Mouse (Mus musculus) large intestine, adult 2 months (tissue): ENCODE measurements around the gene Gatad2b. TPM values are rescaled to one million over a fixed set of nuclear protein-coding genes. Genes with fewer than 3 reads are reported as not detected.
"Not testable (repeated sequence)": the region's sequence is repeated elsewhere in the genome, so short reads cannot be mapped to it uniquely, and the experiment has no call there.

Experiments used
- DNase-seq: peaks from one replicate; pipeline ENCODE4 v3.0.0-alpha.2; 2012; ENCODE audit warnings: low read depth, low spot score
- WGBS: fragments of 180-500 bp; shearing (Covaris S2); methylation state at CpG from one replicate; pipeline ENCODE4 v1.1.7; 2018; 5-methylcytosine and 5-hydroxymethylcytosine counted together
- polyA plus RNA-seq: library from polyadenylated mRNA; depleted of rRNA; stranded (reverse); fragments of >200 nt; gene quantifications from 2 replicates; pipeline ENCODE4 v1.2.3, GENCODE M21; 2012

The Gatad2b gene
- polyA plus RNA-seq, 1 experiment = 7.7 TPM

GRCm38 (mm10) chr3:90293352-90294063, 530 bp downstream of the Gatad2b start:
- WGBS = under 1% methylated on average over 35 of the region's 68 CpGs
- no peak for DNase-seq

- 5% methylated on average over 11 of the region's 11 CpGs for WGBS
Observed at GRCm38 (mm10) chr3:90294064-90294440, 1.1 kb downstream of the Gatad2b start.

GRCm38 (mm10) chr3:90294651-90295050, 1.7 kb downstream of the Gatad2b start:
- 67% methylated on average over 2 of the region's 2 CpGs for WGBS

More at GRCm38 (mm10) chr3:90294064-90294440, 1.1 kb downstream of the Gatad2b start:
- no peak for DNase-seq

DNA sequence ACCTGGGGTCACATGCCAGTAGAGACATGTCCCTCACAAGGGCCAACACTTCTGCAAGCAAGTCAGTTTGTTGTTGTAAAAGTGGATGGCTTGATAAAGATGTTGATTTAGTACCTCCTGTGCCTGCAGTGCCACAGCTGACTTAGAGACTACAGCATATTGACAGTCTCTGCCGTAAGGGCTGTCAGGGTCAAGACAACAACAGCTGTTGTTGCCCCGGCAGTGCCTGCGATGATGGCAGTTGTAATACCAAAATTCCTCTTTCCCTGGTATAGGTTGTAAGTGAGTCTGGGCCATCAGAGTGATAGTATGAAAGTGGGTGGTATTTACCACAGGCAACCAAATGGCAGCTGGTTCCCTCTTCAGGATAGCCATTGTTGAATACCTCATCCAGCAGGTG, 12.8 kb downstream of the Gatad2b start:
- no peak for DNase-seq
- 55% methylated on average over 3 of the region's 3 CpGs for WGBS

More at GRCm38 (mm10) chr3:90294651-90295050, 1.7 kb downstream of the Gatad2b start:
- DNase-seq = no peak

DNA sequence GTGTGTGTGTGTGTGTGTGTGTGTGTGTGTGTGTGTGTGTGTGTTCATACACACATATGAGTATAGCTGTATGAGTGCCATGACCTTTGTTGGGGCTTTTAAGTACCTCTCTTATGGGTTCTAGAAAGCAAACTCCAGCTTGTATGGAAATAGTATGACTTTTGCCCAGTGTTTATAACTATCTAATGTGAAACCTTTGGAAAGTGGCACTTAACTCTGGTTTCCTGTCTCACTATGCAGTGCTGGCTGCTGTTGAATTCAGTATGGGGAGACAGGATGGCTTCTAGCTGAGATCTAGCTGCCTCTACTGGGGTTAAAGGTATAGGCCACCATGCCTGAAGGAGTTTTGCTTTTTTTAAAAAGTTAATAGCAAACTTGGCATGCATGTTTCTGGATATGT, 16.6 kb downstream of the Gatad2b start:
- no peak for DNase-seq

DNA sequence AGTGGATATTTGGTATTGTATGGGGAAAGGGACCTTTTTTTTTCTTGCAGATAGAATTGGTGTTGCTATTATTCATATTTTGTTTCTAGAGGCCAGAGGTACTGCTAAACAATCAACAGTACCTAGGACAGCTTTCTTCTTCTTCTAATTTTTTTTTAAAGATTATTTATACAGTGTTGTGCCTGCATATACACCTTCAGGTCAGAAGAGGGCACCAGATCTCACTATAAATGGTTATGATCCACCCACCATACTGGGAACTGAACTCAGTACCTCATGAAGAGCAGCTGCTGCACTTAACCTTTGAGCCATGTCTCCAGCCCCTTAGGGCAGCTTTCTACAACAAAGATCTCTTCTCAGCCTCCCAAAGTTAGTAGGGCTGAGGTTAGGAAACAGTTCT, 20.4 kb downstream of the Gatad2b start:
- DNase-seq = no peak

DNA sequence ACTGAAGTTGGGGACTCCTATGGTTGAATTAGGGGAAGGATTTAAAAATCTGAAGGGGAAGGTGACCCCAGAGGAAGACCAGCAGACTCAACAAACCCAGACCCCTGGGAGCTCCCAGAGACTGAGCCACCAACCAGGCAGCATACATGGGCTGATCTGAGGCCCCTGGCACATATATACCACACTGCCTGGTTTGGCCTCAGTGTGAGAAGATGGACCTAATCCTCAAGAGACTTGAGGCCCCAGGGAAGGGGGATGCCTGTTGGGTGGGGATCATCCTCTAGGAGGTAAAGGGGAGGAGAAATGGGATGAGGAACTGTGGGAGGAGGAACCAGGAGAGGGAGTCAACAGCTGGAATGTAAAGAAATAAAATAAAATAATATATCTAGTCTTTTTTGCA, 21.3 kb downstream of the Gatad2b start:
- DNase-seq = no peak

GRCm38 (mm10) chr3:90322289-90322688, 29.3 kb downstream of the Gatad2b start:
- DNase-seq = no peak
- WGBS = 23% methylated on average over 6 of the region's 6 CpGs

DNA sequence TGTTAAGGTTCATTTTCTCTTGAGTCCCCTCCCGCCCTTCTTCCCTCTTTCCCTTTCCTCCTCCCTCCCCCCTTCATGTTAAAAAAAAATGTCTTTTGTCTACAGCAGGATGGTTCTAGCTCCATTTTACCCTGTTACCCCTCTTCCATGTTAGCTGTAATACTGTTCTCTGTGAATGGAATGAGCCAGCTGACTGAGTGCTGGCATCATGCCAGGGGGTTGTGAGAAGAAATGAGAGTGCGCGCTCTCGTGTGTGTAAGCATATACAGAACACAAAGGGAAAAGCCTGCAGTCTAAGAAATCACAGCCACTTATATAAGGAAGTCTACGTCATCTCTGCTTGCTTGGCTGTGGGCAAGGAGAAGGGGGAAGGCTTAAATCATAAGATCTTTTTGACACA, 30.1 kb downstream of the Gatad2b start:
- WGBS = 7% methylated on average over 5 of the region's 5 CpGs

GRCm38 (mm10) chr3:90332485-90332884, 39.5 kb downstream of the Gatad2b start:
- 73% methylated on average over 5 of the region's 5 CpGs for WGBS
- DNase-seq = no peak

More for the DNA sequence above, 30.1 kb downstream of the Gatad2b start:
- peak; percentile 32 for DNase-seq

- no peak for DNase-seq
Observed at GRCm38 (mm10) chr3:90335517-90335916, 42.5 kb downstream of the Gatad2b start.

GRCm38 (mm10) chr3:90338190-90338589, 45.2 kb downstream of the Gatad2b start:
- no peak for DNase-seq
- WGBS = 42% methylated on average over 3 of the region's 3 CpGs

DNA sequence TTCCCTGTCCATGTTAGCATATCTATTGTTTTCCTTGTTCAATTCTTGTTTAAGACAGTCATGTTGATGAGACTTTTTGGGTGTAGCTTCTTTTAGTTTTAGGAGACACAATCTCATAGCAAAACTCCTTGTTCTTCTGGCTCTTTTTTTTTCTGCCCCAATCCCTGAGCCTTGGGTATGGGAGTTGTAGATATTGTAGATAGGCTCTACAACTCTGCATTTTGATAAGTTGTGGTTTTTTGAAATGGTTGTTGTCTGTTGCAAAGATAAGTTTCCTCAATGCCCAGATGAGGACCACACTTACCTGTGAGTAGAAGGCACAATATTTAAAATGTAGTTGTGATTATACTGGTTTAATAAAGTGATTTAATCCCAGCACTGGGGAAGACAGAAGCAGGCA, 47.2 kb downstream of the Gatad2b start:
- no peak for DNase-seq

DNA sequence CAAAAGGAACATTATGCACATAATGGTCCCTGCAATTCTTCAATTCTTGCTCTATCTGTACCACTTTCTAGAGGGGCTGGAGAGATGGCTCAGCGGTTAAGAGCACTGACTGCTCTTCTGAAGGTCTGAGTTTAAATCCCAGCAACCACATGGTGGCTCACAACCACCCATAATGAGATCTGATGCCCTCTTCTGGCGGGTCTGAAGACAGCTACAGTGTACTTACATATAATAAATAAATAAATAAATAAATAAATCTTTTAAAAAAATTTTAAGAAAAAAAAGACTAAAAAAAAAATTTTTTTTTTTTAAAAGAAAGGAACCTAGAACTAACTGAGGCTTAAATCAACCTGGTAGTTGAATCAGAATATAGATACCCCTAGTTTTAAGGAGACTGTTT, 49.9 kb downstream of the Gatad2b start:
- 76% methylated on average over 2 of the region's 2 CpGs for WGBS
- not testable (repeated sequence) for DNase-seq

DNA sequence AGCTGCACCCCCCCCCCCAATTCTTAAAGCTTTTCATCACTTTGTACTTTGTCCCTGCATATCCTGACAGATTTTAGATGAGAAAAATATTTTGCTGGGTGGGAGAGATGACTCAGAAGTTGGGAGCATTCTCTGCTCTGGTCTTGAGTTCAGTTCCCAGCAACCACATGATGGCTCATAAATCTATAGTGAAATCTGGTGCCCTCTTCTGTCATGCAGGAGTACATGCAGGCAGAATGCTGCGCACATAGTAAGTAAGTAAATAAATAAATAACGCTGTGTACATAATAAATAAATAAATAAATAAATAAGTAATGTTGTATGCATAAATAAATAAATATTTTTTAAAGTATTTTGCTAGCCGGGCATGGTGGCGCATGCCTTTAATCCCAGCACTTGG, 54.9 kb downstream of the Gatad2b start:
- DNase-seq = no peak
- 97% methylated on average over 4 of the region's 4 CpGs for WGBS

DNA sequence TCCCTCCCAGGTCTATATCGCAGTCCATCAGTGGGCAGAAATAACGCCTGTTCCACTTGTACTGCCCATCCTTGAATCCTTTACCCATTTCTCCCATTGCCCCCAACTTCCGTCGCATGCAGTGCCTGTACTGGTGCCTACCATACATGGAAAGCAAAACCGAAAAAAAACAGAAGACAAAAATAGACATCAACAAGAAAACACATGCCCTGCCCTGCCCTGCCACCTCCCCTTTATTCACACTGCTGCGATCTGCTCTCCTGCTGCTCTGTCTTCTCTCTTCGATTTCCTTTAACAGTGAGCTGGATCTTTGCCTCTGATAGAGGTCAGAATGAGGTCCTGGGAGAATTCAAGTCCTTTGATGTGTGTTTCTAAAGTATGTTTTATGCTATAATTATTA, 65.0 kb downstream of the Gatad2b start:
- WGBS = 88% methylated on average over 7 of the region's 7 CpGs
- DNase-seq = no peak

- 81% methylated on average over 1 of the region's 1 CpGs for WGBS
- DNase-seq = no peak
Observed at GRCm38 (mm10) chr3:90359230-90359629, 66.3 kb downstream of the Gatad2b start.

DNA sequence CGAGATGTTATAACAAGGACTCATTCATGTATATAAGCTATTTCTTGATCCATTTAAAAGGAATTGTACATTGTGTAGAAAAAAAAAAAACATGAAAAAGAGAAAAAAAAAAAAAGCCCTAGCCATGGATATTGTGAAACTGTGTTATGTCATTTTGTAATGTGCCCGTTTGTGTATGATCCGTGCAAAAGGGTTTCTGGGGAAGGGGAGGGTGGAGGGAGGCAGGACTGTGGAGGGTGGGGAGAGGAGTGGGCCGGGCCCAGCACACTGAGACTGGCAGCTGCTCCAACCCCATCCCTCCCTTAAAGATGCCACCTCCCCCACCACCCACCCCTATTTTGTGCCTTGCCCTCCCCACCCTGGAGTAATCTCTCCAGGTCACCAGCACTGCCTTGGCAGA, 68.5 kb downstream of the Gatad2b start:
- WGBS = 81% methylated on average over 4 of the region's 4 CpGs
- no peak for DNase-seq

DNA sequence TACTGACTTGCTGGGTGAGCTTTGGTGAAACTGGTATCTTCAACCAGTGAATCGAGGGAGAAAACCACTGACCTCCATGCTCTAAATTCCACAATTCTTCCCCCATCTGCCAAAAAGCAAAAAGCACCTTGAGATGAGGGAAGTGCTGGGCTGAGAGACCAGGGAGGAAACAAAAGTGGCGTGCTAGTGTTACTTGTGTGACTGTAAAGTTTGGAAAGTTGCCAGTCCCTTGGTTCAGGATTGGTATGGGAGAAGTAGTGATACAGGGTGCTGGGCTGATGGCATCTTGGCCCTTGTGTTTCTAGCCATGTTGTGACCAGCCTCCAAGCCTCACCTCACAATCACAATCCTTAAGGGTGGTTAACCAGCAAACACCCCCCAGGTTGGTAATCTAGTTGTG, 69.4 kb downstream of the Gatad2b start:
- DNase-seq = no peak
- WGBS = 69% methylated on average over 2 of the region's 2 CpGs

DNA sequence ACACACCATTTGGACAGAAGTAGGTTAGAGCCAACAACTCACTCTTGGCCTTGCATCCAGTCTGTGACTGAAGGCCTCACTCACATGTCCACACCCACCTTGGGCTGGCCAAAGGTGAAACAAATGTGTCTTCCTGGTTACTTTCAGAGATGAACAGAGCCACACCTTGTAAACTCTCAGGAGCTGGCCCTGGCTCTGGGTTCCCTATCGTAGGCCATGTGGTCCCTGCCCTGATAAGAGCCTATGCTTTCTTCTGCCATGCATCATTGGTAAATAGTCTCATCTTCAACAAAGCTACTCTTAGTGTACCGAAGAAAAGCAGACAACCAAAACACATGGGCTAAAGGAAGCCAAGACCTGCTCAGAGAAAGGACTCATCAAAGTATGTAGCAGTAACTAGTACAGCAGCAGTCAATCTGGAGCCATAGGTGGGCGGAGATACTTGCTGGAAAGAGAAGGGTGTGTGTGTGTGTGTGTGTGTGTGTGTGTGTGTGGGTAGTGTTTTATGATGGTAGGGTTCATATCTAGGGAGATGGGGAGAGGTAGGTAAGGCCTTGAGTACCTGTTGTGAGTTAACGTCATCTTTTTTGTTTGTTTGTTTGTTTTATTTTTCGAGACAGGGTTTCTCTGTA, 74.1 kb downstream of the Gatad2b start:
- 69% methylated on average over 5 of the region's 5 CpGs for WGBS
- DNase-seq = peak; percentile 61

DNA sequence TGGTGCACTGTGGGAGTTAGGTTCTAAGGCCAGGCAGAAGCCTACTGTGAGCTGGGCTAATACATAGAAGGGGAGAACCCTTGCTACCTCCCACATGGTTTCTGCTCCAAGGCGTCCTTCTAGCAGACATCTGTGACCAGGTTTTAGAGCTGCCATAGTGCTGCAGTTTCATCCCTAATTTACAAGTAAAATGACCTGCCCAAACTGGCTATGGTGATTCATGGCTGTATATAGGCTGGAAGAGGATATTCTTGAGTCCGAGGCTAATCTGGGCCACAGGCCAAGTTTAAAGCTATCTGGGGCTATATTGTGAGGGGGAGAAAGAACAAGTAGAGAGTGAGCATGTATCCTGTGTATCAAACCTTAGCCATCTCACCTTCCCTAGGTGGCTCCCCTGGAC, 76.1 kb downstream of the Gatad2b start:
- DNase-seq = no peak
- 30% methylated on average over 2 of the region's 2 CpGs for WGBS

DNA sequence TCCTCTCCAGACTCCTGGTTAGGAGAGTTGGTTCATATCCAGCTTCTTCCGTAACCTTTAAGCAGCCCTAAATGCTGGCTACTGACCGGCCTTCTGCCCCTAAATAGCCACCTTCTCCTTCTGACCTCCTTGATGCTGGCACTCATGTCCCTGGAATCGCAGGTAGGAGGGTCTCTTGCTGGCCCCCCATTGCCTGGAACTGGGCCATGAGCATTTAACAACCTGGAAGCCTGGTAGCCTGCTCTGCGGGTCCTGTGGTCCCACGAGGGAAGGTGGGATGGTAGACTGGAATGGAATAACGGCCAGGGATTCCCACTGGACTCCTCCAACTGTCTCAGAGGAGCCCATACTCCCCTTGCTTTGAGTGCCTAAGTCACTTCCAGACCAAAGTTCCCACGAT, 78.9 kb downstream of the Gatad2b start:
- 68% methylated on average over 7 of the region's 7 CpGs for WGBS
- no peak for DNase-seq
